Mouse (Mus musculus) liver, embryonic 15.5 days (tissue): ENCODE results near the gene Mif4gd. TPM values are rescaled to one million over a fixed set of nuclear protein-coding genes. Genes with fewer than 3 reads are reported as not detected.

Experiments used
- ATAC-seq: fragments of 200-750 bp; cut with Nextera tagmentation; 2 replicates; pipeline ENCODE4 v1.8.0; 2017; ENCODE audit warnings: moderate number of reproducible peaks, mild to moderate bottlenecking, moderate library complexity; ENCODE audit not compliant: insufficient read depth
- H3K27ac ChIP-seq: fragments of 300-500 bp; sonication (generic); replicated peaks from 2 replicates; pipeline ENCODE4 v1.5.1; 2015; ENCODE audit warnings: mild to moderate bottlenecking, inconsistent platforms
- H3K27me3 ChIP-seq: fragments of 300-500 bp; sonication (generic); 2 replicates; pipeline ENCODE4 v1.6.1; 2015; ENCODE audit warnings: mild to moderate bottlenecking, inconsistent platforms
- H3K36me3 ChIP-seq: fragments of 300-500 bp; sonication (generic); replicated peaks from 2 replicates; pipeline ENCODE4 v1.6.1; 2015; ENCODE audit warnings: moderate library complexity, mild to moderate bottlenecking, inconsistent platforms
- H3K4me1 ChIP-seq: fragments of 300-500 bp; sonication (generic); replicated peaks from 2 replicates; pipeline ENCODE4 v1.6.1; 2015; ENCODE audit warnings: inconsistent platforms
- H3K4me2 ChIP-seq: fragments of 300-500 bp; sonication (generic); 2 replicates; pipeline ENCODE4 v1.6.1; 2015; ENCODE audit warnings: moderate library complexity, mild to moderate bottlenecking, inconsistent platforms
- H3K4me3 ChIP-seq: fragments of 300-500 bp; sonication (generic); replicated peaks from 2 replicates; pipeline ENCODE4 v1.5.1; 2015; ENCODE audit warnings: mild to moderate bottlenecking, inconsistent platforms
- H3K9ac ChIP-seq: fragments of 300-500 bp; sonication (generic); 2 replicates; pipeline ENCODE4 v1.6.1; 2015; ENCODE audit warnings: moderate library complexity, mild to moderate bottlenecking, inconsistent platforms
- H3K9me3 ChIP-seq: fragments of 300-500 bp; sonication (generic); replicated peaks from 2 replicates; pipeline ENCODE4 v1.6.1; 2016; ENCODE audit warnings: inconsistent platforms
- WGBS: fragments of 180-500 bp; shearing (Covaris S2); methylation state at CpG from one replicate; pipeline ENCODE4 v1.1.7; 2015; ENCODE audit warnings: mixed read lengths; ENCODE audit not compliant: insufficient replicate concordance; 5-methylcytosine and 5-hydroxymethylcytosine counted together
- polyA plus RNA-seq: library from polyadenylated mRNA; unstranded; fragments of >200 nt; fragmentation: Nextera tagmentation; extraction: Ambion mirVana; gene quantifications from 2 replicates; pipeline ENCODE4 v1.2.1, GENCODE M21; 2015

The Mif4gd gene
- polyA plus RNA-seq, 1 experiment from 2014 or later: 27.3 TPM

DNA sequence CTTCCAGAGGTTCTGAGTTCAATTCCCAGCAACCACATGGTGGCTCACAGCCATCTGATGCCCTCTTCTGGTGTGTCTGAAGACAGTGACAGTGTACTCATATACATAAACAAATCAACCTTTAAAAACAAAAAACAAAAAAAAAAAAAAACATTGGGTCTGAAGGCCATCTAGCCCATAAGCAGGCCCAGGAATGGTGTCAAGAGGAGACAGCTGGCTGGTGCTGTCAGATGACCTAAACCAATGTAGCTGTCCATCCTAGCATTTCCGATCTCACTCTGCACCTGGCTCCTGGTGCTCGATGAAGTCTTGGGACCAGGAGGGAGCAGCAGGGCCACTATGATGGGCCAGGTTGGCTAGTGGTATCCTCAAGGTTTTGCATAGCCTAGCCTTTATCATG is 29.9 kb upstream of the Mif4gd start:
- no peaks in the 10 kb centered on the region for H3K27me3 ChIP-seq
- H3K4me2 ChIP-seq: no peak overlapping the region
- H3K4me3 ChIP-seq: no peak overlapping the region
- peaks cover 36% of the 10 kb centered on the region for H3K36me3 ChIP-seq
- H3K27ac ChIP-seq: no peak overlapping the region
- no peak overlapping the region for H3K9ac ChIP-seq
- 91% methylated on average over 2 of the region's 2 CpGs for WGBS
- no peaks in the 10 kb centered on the region for H3K9me3 ChIP-seq
- H3K4me1 ChIP-seq: peaks cover 16% of the 10 kb centered on the region
- no peak for ATAC-seq

DNA sequence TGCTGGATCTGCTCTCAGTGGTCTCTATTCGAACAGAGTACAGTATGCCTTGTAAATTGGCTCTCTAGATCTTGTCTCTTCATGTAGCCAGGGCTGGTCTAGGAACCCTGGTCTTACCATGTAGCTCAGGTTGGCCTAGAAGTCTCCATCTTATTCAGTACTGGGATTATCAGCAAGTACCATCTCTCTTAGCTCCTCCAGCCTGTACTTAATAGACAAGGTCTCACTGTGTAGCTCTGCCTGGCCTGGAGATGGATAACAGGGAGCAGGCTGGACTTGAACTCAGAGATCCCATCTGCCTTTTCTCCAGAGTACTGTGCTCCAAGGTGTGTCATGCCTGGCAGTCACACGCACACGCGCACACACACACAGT is 28.9 kb upstream of the Mif4gd start:
- no peak overlapping the region for H3K4me2 ChIP-seq
- H3K27ac ChIP-seq: no peak overlapping the region
- no peak overlapping the region for H3K4me3 ChIP-seq
- peaks cover 16% of the 10 kb centered on the region for H3K4me1 ChIP-seq
- no peaks in the 10 kb centered on the region for H3K9me3 ChIP-seq
- H3K27me3 ChIP-seq: no peaks in the 10 kb centered on the region
- no peak overlapping the region for H3K9ac ChIP-seq
- peaks cover 27% of the 10 kb centered on the region for H3K36me3 ChIP-seq
- 84% methylated on average over 4 of the region's 4 CpGs for WGBS
- no peak for ATAC-seq

DNA sequence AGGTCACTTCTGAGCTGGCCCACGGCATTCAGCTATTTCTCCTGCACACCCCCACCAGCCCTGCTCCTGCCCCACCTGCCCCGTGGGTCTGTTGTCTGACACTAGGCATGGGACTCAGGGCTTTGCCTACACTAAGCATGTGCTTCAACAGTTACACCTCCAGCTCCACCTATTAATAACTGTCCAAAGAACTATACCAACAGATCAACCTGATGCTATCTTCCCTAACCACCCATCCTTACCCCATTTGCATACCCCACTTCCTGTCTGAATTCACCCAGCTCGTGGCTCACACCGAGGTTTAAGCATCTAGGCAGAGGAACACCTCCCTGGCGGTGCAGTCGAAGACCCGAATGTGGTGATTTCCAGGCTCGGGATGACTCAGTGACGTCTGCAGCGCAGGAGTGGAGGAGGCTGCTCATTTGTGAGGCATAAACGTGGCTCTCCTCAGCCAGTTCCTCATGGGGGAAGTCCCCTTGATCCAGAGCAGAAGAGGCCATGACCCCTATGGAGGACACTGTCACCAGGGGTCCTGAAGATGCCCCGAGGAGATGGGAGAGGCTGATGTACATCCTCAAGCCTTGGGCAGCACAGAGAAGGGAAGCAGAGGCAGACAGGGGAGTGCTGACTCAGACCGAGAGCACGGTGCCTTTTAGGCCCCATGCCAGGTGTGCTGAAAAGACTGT is 28.4 kb upstream of the Mif4gd start:
- H3K4me3 ChIP-seq: no peak overlapping the region
- 15% methylated on average over 14 of the region's 14 CpGs for WGBS
- peaks cover 23% of the 10 kb centered on the region for H3K36me3 ChIP-seq
- no peak for ATAC-seq
- H3K4me2 ChIP-seq: no peak overlapping the region
- peaks cover 16% of the 10 kb centered on the region for H3K4me1 ChIP-seq
- no peak overlapping the region for H3K9ac ChIP-seq
- H3K9me3 ChIP-seq: no peaks in the 10 kb centered on the region
- H3K27ac ChIP-seq: no peak overlapping the region
- no peaks in the 10 kb centered on the region for H3K27me3 ChIP-seq

- peaks cover 17% of the 10 kb centered on the region for H3K36me3 ChIP-seq
- no peak overlapping the region for H3K4me3 ChIP-seq
- H3K4me1 ChIP-seq: peaks cover 16% of the 10 kb centered on the region
- no peak overlapping the region for H3K4me2 ChIP-seq
- no peaks in the 10 kb centered on the region for H3K9me3 ChIP-seq
- 48% methylated on average over 3 of the region's 4 CpGs for WGBS
- H3K9ac ChIP-seq: no peak overlapping the region
- H3K27me3 ChIP-seq: no peaks in the 10 kb centered on the region
- no peak overlapping the region for H3K27ac ChIP-seq
- no peak for ATAC-seq
These were observed 27.6 kb upstream of the Mif4gd start for GRCm38 (mm10) chr11:115640311-115640828.

DNA sequence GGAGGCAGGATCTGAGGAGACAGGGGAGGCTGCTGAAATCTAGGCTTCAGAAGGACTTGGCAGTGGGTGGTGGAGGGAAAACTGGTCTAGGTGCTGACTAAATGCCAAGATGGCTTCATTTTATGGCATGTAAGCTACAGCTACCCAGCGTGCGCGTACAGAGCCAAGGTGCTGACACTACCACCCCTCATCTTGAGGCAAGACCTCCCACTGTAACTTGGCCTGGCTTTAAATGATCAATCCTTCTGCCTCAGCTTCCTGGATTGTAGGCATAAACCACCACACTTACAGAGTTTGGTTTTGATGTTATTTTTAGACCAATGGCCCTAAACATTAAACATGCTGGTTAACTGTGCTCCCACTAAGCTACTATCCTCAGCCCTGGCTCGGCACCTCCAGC is 26.8 kb upstream of the Mif4gd start:
- 73% methylated on average over 4 of the region's 4 CpGs for WGBS
- Histone ChIP-seq H3K27me3 (no peaks in the 10 kb centered on the region), H3K4me2 (no peak overlapping the region), H3K9ac (no peak overlapping the region), H3K36me3 (peaks cover 10% of the 10 kb centered on the region), H3K4me3 (no peak overlapping the region), H3K4me1 (peaks cover 16% of the 10 kb centered on the region), H3K27ac (no peak overlapping the region; the same call in 1 of the 2 replicates), H3K9me3 (no peaks in the 10 kb centered on the region)
- no peak for ATAC-seq

- peaks cover 16% of the 10 kb centered on the region for H3K4me1 ChIP-seq
- H3K27ac ChIP-seq: no peak overlapping the region; the same call in 1 of the 2 replicates
- no peaks in the 10 kb centered on the region for H3K9me3 ChIP-seq
- no peak overlapping the region for H3K4me3 ChIP-seq
- ATAC-seq: no peak
- 43% methylated on average over 5 of the region's 5 CpGs for WGBS
- H3K27me3 ChIP-seq: no peaks in the 10 kb centered on the region
- peaks cover 5% of the 10 kb centered on the region for H3K36me3 ChIP-seq
- H3K4me2 ChIP-seq: no peak overlapping the region
- H3K9ac ChIP-seq: no peak overlapping the region
These were observed 26.0 kb upstream of the Mif4gd start for GRCm38 (mm10) chr11:115638498-115639409.

GRCm38 (mm10) chr11:115636960-115637359 is 24.2 kb upstream of the Mif4gd start:
- 62% methylated on average over 3 of the region's 3 CpGs for WGBS
- no peak for ATAC-seq
- Histone ChIP-seq H3K27me3 (no peaks in the 10 kb centered on the region), H3K9ac (no peak overlapping the region), H3K4me1 (peaks cover 13% of the 10 kb centered on the region), H3K27ac (no peak overlapping the region), H3K36me3 (no peaks in the 10 kb centered on the region), H3K4me3 (no peak overlapping the region), H3K9me3 (no peaks in the 10 kb centered on the region), H3K4me2 (no peak overlapping the region)

GRCm38 (mm10) chr11:115635484-115635883 is 22.7 kb upstream of the Mif4gd start:
- no peaks in the 10 kb centered on the region for H3K27me3 ChIP-seq
- H3K36me3 ChIP-seq: no peaks in the 10 kb centered on the region
- H3K27ac ChIP-seq: no peak overlapping the region
- H3K4me1 ChIP-seq: peaks cover 13% of the 10 kb centered on the region
- H3K4me2 ChIP-seq: no peak overlapping the region
- WGBS: 55% methylated on average over 8 of the region's 8 CpGs
- ATAC-seq: no peak
- no peak overlapping the region for H3K4me3 ChIP-seq
- H3K9ac ChIP-seq: no peak overlapping the region
- no peaks in the 10 kb centered on the region for H3K9me3 ChIP-seq

GRCm38 (mm10) chr11:115635041-115635440 is 22.3 kb upstream of the Mif4gd start:
- Histone ChIP-seq H3K4me1 (peaks cover 13% of the 10 kb centered on the region), H3K4me3 (no peak overlapping the region), H3K27me3 (no peaks in the 10 kb centered on the region), H3K9ac (no peak overlapping the region), H3K9me3 (no peaks in the 10 kb centered on the region), H3K4me2 (no peak overlapping the region), H3K36me3 (no peaks in the 10 kb centered on the region), H3K27ac (no peak overlapping the region)
- no peak for ATAC-seq
- 66% methylated on average over 8 of the region's 8 CpGs for WGBS

DNA sequence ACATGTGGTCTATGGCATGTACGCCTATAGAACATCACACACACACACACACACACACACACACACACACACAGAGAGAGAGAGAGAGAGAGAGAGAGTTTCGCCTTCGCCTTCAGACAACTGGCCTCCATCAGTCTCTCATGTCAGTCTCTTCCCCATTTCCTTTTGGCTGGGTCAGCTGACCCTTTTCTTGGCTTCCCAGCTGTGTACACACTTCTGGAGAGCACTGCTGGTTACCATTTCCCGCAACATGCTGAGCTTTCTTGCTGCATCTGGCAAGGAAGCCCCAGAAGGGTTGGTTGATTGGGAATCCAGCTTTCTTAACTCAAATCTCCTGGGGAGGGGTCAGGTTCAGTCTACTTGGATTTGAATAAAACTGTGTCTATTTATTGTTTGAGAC is 21.3 kb upstream of the Mif4gd start:
- Histone ChIP-seq H3K27me3 (no peaks in the 10 kb centered on the region), H3K9ac (no peak overlapping the region), H3K9me3 (no peaks in the 10 kb centered on the region), H3K4me3 (no peak overlapping the region), H3K4me1 (peaks cover 17% of the 10 kb centered on the region), H3K27ac (no peak overlapping the region), H3K36me3 (no peaks in the 10 kb centered on the region), H3K4me2 (no peak overlapping the region)
- WGBS: 64% methylated on average over 4 of the region's 4 CpGs
- ATAC-seq: no peak

DNA sequence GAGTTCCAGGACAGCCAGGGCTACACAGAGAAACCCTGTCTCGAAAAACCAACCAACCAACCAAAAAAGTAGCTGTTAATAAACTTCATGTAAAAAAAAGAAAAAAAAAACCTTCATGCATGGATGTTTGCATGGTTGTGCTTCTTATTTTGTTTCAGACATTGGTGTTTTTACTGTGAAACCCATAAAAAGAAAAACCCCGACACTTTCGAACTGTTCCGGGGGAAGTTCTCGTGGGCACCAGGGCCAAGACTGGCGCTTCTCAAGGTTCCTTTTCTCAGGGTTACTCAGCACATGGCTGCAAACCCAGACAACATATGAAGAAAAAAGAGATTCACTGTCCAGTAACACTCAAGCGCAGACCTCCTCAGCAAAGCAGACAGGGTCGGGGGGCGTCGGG is 20.1 kb upstream of the Mif4gd start:
- 56% methylated on average over 10 of the region's 10 CpGs for WGBS
- Histone ChIP-seq H3K9me3 (no peaks in the 10 kb centered on the region), H3K9ac (no peak overlapping the region), H3K36me3 (no peaks in the 10 kb centered on the region), H3K4me1 (peaks cover 22% of the 10 kb centered on the region), H3K27me3 (no peaks in the 10 kb centered on the region), H3K27ac (no peak overlapping the region), H3K4me2 (no peak overlapping the region), H3K4me3 (no peak overlapping the region)
- no peak for ATAC-seq
